Mouse (Mus musculus) layer of hippocampus, adult 2 months (tissue): ENCODE measurements around the gene Fnip2. TPM values are rescaled to one million over a fixed set of nuclear protein-coding genes. Genes with fewer than 3 reads are reported as not detected.

Experiments
- DNase-seq, 2 experiments: peaks; one replicate each; pipeline ENCODE4 v3.0.0; 2022; ENCODE audit warnings: low spot score in 2 of 2
- H3K27ac ChIP-seq: fragments of 200-600 bp; 2 replicates; pipeline ENCODE4 v1.8.1; 2022
- H3K4me3 ChIP-seq: fragments of 200-600 bp; 2 replicates; pipeline ENCODE4 v1.8.1; 2022; ENCODE audit warnings: mild to moderate bottlenecking
- CTCF ChIP-seq: fragments of 200-600 bp; conservative IDR thresholded peaks from 2 replicates; pipeline ENCODE4 v1.8.1; 2022; ENCODE audit warnings: antibody characterized with exemption, mild to moderate bottlenecking, moderate library complexity
- total RNA-seq, 2 experiments: library from RNA; stranded (reverse); gene quantifications; 2 replicates each; pipeline ENCODE4 v1.2.3; 2021

Fnip2 gene
- total RNA-seq, 2 experiments from 2014 or later, result 22.2 to 26.9 TPM

DNA sequence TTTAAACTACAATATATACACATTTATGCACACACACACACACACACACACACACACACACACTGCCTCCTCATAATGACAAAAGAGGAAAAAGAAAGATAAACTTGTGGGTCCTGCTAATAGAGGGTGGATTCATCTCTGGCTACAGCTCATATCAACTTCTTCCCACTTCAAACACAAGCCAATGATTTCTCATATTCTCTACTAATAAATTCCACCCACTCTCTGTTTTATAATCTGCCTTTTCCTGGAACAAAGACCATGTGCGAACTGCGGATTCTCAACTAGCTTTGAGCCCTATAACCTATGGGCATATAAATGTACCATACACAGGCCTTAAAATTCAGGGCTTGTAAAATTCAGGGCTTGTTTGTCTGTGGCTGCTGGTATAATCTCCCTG is 53.3 kb downstream of the Fnip2 start:
- H3K27ac ChIP-seq, result peak overlapping the region; percentile 84
- no peak for TF ChIP-seq CTCF
- no peak overlapping the region for H3K4me3 ChIP-seq
- DNase-seq, result peak in 1 of 2 experiments; percentile 62

DNA sequence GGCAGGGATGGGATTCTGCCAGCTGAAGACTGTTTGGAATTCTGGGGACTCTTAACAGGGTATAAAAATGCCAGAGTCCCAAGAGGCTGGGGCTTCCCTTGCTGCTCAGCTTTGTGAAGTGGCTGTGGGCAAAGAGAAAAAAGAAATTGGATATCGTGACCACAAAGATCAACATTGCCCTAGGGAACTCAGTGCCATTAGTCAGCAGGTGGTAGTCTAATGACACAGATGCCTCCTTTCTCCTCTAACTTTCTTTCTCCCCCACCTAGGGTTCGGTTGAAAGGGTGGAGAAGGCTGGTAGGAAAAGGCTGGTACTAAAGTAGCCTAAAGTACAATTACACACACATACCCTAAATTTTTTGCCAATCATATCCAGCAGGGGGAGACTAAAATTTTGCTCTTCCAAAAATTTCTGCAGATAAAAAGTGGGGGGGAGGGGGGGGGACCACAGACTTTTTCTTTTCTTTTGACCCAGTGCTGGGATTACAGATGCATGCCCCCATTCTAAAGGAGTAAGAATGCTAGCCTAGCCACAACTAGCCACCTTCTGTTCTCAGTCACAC is 66.3 kb downstream of the Fnip2 start:
- peak; percentile 64 for TF ChIP-seq CTCF
- Histone ChIP-seq H3K27ac (no peak overlapping the region), H3K4me3 (no peak overlapping the region)
- no peak for DNase-seq

- no peak for DNase-seq
- Histone ChIP-seq H3K27ac (no peak overlapping the region), H3K4me3 (no peak overlapping the region)
- TF ChIP-seq CTCF, result no peak
Observed at GRCm38 (mm10) chr3:79500279-79500678, 67.3 kb downstream of the Fnip2 start.

DNA sequence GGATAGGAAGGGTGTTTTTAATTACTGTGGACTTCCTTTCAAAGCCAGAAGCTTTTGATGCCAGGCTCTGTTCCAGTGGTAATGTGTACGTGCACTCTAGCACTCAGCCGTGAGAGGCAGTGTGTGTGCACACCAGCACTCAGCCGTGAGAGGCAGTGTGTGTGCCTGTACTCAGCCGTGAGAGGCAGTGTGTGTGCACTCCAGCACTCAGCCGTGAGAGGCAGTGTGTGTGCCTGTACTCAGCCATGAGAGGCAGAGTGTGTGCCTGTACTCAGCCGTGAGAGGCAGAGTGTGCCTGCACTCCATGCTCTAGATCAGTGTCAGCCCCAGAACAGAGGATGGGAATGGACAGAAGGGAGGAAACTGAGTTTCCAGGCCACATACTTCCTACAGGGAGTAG is 70.9 kb downstream of the Fnip2 start:
- Histone ChIP-seq H3K27ac (peak overlapping the region; percentile 74; the same call in 1 of the 2 replicates), H3K4me3 (no peak overlapping the region)
- DNase-seq, result no peak
- TF ChIP-seq CTCF, result no peak

- DNase-seq, result peak; percentile 41 to 53
- H3K27ac ChIP-seq, result peak overlapping the region; percentile 74
- H3K4me3 ChIP-seq, result no peak overlapping the region
- TF ChIP-seq CTCF, result peak; percentile 76
Observed at GRCm38 (mm10) chr3:79495151-79495550, 72.4 kb downstream of the Fnip2 start.

GRCm38 (mm10) chr3:79494028-79494427 is 73.6 kb downstream of the Fnip2 start:
- no peak for TF ChIP-seq CTCF
- peak overlapping the region; percentile 74; the same call in 1 of the 2 replicates for H3K27ac ChIP-seq
- H3K4me3 ChIP-seq, result no peak overlapping the region
- peak in 1 of 2 experiments; percentile 30 for DNase-seq

DNA sequence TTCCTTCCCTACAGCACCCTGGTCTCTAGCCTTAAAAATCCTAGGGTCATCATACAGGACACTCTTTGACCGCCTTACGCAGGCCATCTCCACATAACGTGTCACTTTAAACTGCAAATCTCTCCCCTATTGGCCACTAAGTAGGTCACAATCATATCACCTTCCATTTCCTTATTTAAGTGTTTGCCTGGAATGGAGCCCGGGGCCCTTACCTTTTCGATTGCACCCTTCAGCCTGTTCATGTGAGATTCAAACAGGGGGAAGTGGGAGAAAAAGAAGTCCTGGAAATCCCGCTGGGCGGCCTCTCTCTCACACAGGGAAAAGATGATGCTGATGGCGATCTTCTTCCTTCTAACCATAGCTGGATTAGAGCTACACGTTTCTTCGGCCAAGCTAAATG is 74.5 kb downstream of the Fnip2 start:
- H3K4me3 ChIP-seq, result no peak overlapping the region
- no peak overlapping the region for H3K27ac ChIP-seq
- TF ChIP-seq CTCF, result no peak
- no peak for DNase-seq

GRCm38 (mm10) chr3:79491614-79492013 is 76.0 kb downstream of the Fnip2 start:
- DNase-seq, result no peak
- no peak for TF ChIP-seq CTCF
- Histone ChIP-seq H3K4me3 (no peak overlapping the region), H3K27ac (no peak overlapping the region)

- no peak for TF ChIP-seq CTCF
- Histone ChIP-seq H3K4me3 (no peak overlapping the region), H3K27ac (no peak overlapping the region)
- DNase-seq, result no peak
Observed at GRCm38 (mm10) chr3:79490102-79490501, 77.5 kb downstream of the Fnip2 start.

DNA sequence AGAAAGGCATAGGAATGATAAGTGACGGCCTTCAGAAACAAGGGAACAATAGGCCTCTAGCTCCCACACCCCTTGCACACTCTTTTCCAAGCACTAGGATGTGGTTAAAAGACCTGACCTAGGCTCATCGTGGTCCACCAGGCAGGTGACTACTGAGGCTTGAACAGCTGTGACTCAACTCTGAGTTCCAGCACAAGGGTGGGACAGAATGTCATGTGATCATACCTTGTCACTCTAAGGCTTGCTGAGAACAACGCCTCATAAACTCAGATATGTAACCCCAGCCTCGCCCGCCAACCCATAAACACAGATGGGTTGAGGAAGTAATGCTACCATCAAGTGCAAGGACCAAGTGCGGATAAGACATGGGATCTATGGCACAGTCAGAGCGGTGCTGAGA is 79.6 kb downstream of the Fnip2 start:
- TF ChIP-seq CTCF, result no peak
- H3K4me3 ChIP-seq, result no peak overlapping the region
- DNase-seq, result no peak
- no peak overlapping the region for H3K27ac ChIP-seq

DNA sequence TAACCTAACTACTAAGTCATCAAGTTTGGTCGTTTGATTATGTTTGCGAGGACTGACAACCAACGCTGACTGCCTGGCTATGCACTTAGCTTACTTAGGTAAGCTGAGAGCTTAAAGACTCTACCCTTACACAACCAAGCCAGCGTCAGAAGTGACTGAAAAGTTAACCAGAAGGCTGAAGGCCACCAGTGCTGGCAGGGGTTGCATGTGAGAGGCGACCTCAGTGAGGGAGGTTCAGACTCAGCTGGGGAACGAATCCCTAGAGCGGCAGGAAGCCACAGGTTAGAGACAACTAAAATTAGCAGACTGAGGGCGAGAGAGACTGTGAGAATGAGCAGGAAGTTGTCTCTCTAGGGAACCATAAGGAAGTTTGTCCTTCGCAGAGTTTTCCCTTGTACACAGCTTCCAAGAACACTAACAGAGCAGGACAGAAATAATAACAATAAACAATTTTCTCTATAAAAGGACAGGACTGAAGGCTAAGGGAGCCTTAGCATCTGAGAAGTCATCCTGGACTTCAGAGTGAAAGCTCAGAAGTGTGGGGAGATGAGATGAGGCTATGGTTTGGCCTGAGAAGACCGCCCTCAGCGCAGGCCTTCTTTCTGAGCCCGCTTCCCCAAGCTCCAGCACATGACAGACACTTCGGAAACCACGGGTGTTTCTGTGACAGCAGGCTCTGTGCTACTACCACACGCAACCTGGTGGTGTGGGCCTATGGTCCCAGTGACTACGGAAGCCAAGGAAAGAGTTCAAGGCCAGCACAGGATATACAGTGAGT is 83.1 kb downstream of the Fnip2 start:
- Histone ChIP-seq H3K4me3 (no peak overlapping the region), H3K27ac (no peak overlapping the region)
- no peak for TF ChIP-seq CTCF
- DNase-seq, result no peak

DNA sequence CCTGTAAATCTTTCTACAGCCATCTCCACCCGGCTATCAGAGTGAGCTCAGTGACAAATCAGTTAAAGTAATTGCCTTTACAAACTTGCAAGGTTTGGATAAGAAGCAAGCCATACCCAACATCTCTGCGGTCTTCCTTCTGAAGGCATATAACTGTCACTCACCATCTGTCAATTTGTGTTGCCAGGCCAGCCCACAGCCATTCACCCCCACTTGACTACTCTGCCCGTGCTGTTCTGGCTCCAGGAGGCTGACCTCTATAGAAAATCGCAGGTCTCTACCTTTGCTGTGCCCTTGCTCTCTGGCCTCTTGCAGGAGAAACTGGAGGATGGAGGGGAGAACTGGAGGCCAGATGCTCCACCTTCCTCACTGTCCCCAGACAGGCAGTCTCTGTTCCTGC is 88.7 kb downstream of the Fnip2 start:
- no peak overlapping the region for H3K4me3 ChIP-seq
- TF ChIP-seq CTCF, result no peak
- peak overlapping the region; percentile 53; the same call in 1 of the 2 replicates for H3K27ac ChIP-seq
- no peak for DNase-seq

- peak overlapping the region; percentile 53 for H3K27ac ChIP-seq
- H3K4me3 ChIP-seq, result no peak overlapping the region
- no peak for TF ChIP-seq CTCF
- DNase-seq, result no peak
Observed at GRCm38 (mm10) chr3:79478400-79478799, 89.2 kb downstream of the Fnip2 start.

- TF ChIP-seq CTCF, result no peak
- peak overlapping the region; percentile 80 for H3K27ac ChIP-seq
- no peak overlapping the region for H3K4me3 ChIP-seq
- DNase-seq, result no peak
Observed at GRCm38 (mm10) chr3:79475980-79476379, 91.6 kb downstream of the Fnip2 start.
